Mouse (Mus musculus): ENCODE measurements around the gene Adamts13. TPM values are rescaled to one million over a fixed set of nuclear protein-coding genes. Genes with fewer than 3 reads are reported as not detected.

Gene Adamts13
- total and polyA plus RNA-seq, 3 experiments = 19.7 to 130 TPM; not detected in 1

DNA sequence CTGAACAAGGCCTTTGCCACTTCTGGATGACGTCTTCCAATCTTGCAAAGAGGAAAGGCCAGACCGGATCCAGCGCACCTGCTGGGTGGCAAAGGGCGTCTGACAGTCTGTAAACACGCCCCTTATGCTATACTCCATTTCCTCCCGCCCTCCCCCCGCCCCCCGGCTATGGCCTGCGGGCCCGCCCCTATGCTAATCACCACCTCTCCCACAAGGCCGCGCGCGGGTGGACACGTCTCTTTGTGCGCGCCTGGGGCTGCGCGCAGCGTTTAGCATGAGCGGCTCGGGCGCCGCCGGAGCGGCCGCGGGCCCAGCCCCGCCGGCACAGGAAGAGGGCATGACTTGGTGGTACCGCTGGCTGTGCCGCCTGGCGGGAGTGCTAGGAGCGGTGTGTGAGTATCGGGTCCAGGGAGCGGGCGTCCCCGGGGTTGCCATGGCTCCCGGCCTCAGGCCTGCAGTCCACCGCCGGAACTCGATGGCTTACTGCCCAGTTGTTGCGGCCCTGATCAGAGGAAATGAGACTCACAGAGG lies 36.6 kb downstream of the Adamts13 start, which contains the start of gene Cacfd1 (continued):
- TF ChIP-seq MAFK (IDR thresholded peaks at IDR 0.05; ENCODE audit: borderline replicate concordance, low read depth, low read length) (no peak), GABPA (IDR thresholded peaks at IDR 0.05; ENCODE audit: low read depth, low read length) (no peak)

DNA sequence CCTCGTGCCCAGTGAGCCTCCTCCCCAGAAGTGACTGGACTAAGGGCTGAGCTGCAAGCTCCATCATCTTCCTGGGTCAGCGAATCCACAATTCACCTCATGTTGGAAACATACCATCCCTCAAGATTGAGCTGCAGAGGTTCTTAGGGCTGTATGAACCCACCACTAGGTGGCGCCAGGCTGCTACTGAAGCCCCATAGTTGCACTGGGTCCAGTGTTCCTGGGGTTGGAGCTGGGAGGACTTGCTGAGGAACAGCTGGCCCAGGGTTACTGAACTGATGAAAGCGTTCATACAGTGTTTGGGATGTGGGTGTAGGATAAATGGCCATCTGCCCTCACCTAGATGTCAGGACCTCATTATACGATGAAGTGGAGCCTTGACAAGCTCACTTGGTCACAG lies 44.6 kb downstream of the Adamts13 start:
- Histone ChIP-seq H3K79me2 (ENCODE audit: control insufficient read depth, insufficient read depth, low read length, poor library complexity) (no peaks in the 10 kb centered on the region), H3K9me3 (replicated peaks; ENCODE audit: insufficient read depth, low read length) (no peaks in the 10 kb centered on the region), H3K9ac (ENCODE audit: control insufficient read depth, low read depth, low read length, poor library complexity, severe bottlenecking) (no peak overlapping the region), H3K27me3 (ENCODE audit: control insufficient read depth in 1 of 2, insufficient read depth in 2 of 2, low read length in 2 of 2) (no peaks in the 10 kb centered on the region), H3K4me3 (ENCODE audit: control insufficient read depth in 1 of 2, insufficient read depth in 1 of 2, low read depth in 2 of 2, low read length in 2 of 2) (no peak overlapping the region), H3K4me1 (ENCODE audit: control insufficient read depth in 1 of 2, insufficient read depth in 2 of 2, low read length in 2 of 2) (no peaks in the 10 kb centered on the region), H3K36me3 (ENCODE audit: control insufficient read depth in 1 of 2, insufficient read depth in 2 of 2, low read length in 2 of 2) (peaks cover 0 to 5% of the 10 kb centered on the region in 2 experiments; a peak in 2 of 4 replicates), H3K27ac (ENCODE audit: control insufficient read depth, low read depth, low read length) (no peak overlapping the region)
- DNase-seq (ENCODE audit: low read depth, low spot score) = peak; percentile 83
- TF ChIP-seq ZC3H11A (IDR thresholded peaks at IDR 0.05; ENCODE audit: low read depth, low read length) (peak; percentile 40; the same call in 1 of the 2 replicates), CTCF (IDR thresholded peaks at IDR 0.05 in 2 of 3, conservative IDR thresholded peaks at IDR 0.05 in 1 of 3; ENCODE audit: control insufficient read depth in 1 of 3, insufficient read depth in 1 of 3, low read depth in 2 of 3, low read length in 3 of 3, poor library complexity in 1 of 3, severe bottlenecking in 1 of 3) (peak; percentile 89 to 98 (median 95)), RAD21 (IDR thresholded peaks at IDR 0.05; ENCODE audit: low read depth, low read length) (peak; percentile 62), POLR2A (IDR thresholded peaks at IDR 0.05; ENCODE audit: control insufficient read depth in 1 of 2, insufficient read depth in 1 of 2, low read depth in 1 of 2, low read length in 2 of 2, poor library complexity in 1 of 2) (no peak), SMC3 (IDR thresholded peaks at IDR 0.05; ENCODE audit: low read depth, low read length) (peak; percentile 73)

- DNase-seq (ENCODE audit: low read depth, low spot score) = no peak
- H3K27me3 ChIP-seq (ENCODE audit: control insufficient read depth in 1 of 2, insufficient read depth in 2 of 2, low read length in 2 of 2) = no peaks in the 10 kb centered on the region
- peaks cover 0 to 3% of the 10 kb centered on the region in 2 experiments; a peak in 1 of 4 replicates for H3K36me3 ChIP-seq (ENCODE audit: control insufficient read depth in 1 of 2, insufficient read depth in 2 of 2, low read length in 2 of 2)
Measured at GRCm38 (mm10) chr2:27019530-27019929, 46.3 kb downstream of the Adamts13 start.

GRCm38 (mm10) chr2:27021103-27021502 lies 47.9 kb downstream of the Adamts13 start:
- Histone ChIP-seq H3K79me2 (ENCODE audit: control insufficient read depth, insufficient read depth, low read length, poor library complexity) (no peaks in the 10 kb centered on the region), H3K9ac (ENCODE audit: control insufficient read depth, low read depth, low read length, poor library complexity, severe bottlenecking) (no peak overlapping the region), H3K9me3 (replicated peaks; ENCODE audit: insufficient read depth, low read length) (no peaks in the 10 kb centered on the region), H3K27ac (ENCODE audit: control insufficient read depth, low read depth, low read length) (no peak overlapping the region), H3K4me3 (ENCODE audit: control insufficient read depth in 1 of 2, insufficient read depth in 1 of 2, low read depth in 2 of 2, low read length in 2 of 2) (no peak overlapping the region), H3K27me3 (ENCODE audit: control insufficient read depth in 1 of 2, insufficient read depth in 2 of 2, low read length in 2 of 2) (no peaks in the 10 kb centered on the region), H3K4me1 (ENCODE audit: control insufficient read depth in 1 of 2, insufficient read depth in 2 of 2, low read length in 2 of 2) (no peaks in the 10 kb centered on the region), H3K36me3 (ENCODE audit: control insufficient read depth in 1 of 2, insufficient read depth in 2 of 2, low read length in 2 of 2) (peaks cover 0 to 3% of the 10 kb centered on the region in 2 experiments; a peak in 1 of 4 replicates)
- no peak for TF ChIP-seq UBTF (IDR thresholded peaks at IDR 0.05; ENCODE audit: borderline replicate concordance, insufficient read depth, low read depth, low read length)
- no peak for TF ChIP-seq USF1 (IDR thresholded peaks at IDR 0.05; ENCODE audit: low read depth, low read length)
- no peak for TF ChIP-seq GABPA (IDR thresholded peaks at IDR 0.05; ENCODE audit: low read depth, low read length)
- TF ChIP-seq BHLHE40 (IDR thresholded peaks at IDR 0.05; ENCODE audit: borderline replicate concordance, low read depth, low read length) = no peak
- no peak for TF ChIP-seq TCF12 (IDR thresholded peaks at IDR 0.05; ENCODE audit: low read depth, low read length)
- no peak for TF ChIP-seq SMC3 (IDR thresholded peaks at IDR 0.05; ENCODE audit: low read depth, low read length)
- no peak for TF ChIP-seq EP300 (IDR thresholded peaks at IDR 0.05; ENCODE audit: low read depth in 1 of 2, low read length in 2 of 2)
- no peak for TF ChIP-seq MAZ (IDR thresholded peaks at IDR 0.05; ENCODE audit: low read depth, low read length)
- TF ChIP-seq GATA1 (IDR thresholded peaks at IDR 0.05; ENCODE audit: low read depth, low read length) = no peak
- TF ChIP-seq HCFC1 (IDR thresholded peaks at IDR 0.05; ENCODE audit: low read depth, low read length) = no peak
- no peak for TF ChIP-seq MXI1 (IDR thresholded peaks at IDR 0.05; ENCODE audit: low read depth, low read length)
- TF ChIP-seq ZC3H11A (IDR thresholded peaks at IDR 0.05; ENCODE audit: low read depth, low read length) = no peak
- no peak for TF ChIP-seq ETS1 (IDR thresholded peaks at IDR 0.05; ENCODE audit: low read depth, low read length)
- TF ChIP-seq ZMIZ1 (IDR thresholded peaks at IDR 0.05; ENCODE audit: low read depth, low read length) = no peak
- TF ChIP-seq POLR2AphosphoS5 (IDR thresholded peaks at IDR 0.05; ENCODE audit: borderline replicate concordance, low read depth, low read length) = no peak
- TF ChIP-seq JUND (IDR thresholded peaks at IDR 0.05; ENCODE audit: low read depth, low read length) = no peak
- no peak for DNase-seq (ENCODE audit: low read depth, low spot score)

More at GRCm38 (mm10) chr2:27019530-27019929, 46.3 kb downstream of the Adamts13 start:
- H3K9ac ChIP-seq (ENCODE audit: control insufficient read depth, low read depth, low read length, poor library complexity, severe bottlenecking) = no peak overlapping the region
- H3K9me3 ChIP-seq (replicated peaks; ENCODE audit: insufficient read depth, low read length) = no peaks in the 10 kb centered on the region
- TF ChIP-seq POLR2AphosphoS5 (IDR thresholded peaks at IDR 0.05; ENCODE audit: borderline replicate concordance, low read depth, low read length) (peak; percentile 62; the same call in 1 of the 2 replicates), TAL1 (IDR thresholded peaks at IDR 0.05; ENCODE audit: low read length) (no peak)
- H3K4me3 ChIP-seq (ENCODE audit: control insufficient read depth in 1 of 2, insufficient read depth in 1 of 2, low read depth in 2 of 2, low read length in 2 of 2) = no peak overlapping the region
- no peaks in the 10 kb centered on the region for H3K79me2 ChIP-seq (ENCODE audit: control insufficient read depth, insufficient read depth, low read length, poor library complexity)
- H3K27ac ChIP-seq (ENCODE audit: control insufficient read depth, low read depth, low read length) = no peak overlapping the region
- no peaks in the 10 kb centered on the region for H3K4me1 ChIP-seq (ENCODE audit: control insufficient read depth in 1 of 2, insufficient read depth in 2 of 2, low read length in 2 of 2)
